Mouse (Mus musculus) urinary bladder, postnatal 25 days (tissue): ENCODE results near the gene Rsbn1.

Source experiments
- DNase-seq: peaks from one replicate; pipeline ENCODE4 v3.0.0; 2022; ENCODE audit warnings: low spot score

The Rsbn1 gene

DNA sequence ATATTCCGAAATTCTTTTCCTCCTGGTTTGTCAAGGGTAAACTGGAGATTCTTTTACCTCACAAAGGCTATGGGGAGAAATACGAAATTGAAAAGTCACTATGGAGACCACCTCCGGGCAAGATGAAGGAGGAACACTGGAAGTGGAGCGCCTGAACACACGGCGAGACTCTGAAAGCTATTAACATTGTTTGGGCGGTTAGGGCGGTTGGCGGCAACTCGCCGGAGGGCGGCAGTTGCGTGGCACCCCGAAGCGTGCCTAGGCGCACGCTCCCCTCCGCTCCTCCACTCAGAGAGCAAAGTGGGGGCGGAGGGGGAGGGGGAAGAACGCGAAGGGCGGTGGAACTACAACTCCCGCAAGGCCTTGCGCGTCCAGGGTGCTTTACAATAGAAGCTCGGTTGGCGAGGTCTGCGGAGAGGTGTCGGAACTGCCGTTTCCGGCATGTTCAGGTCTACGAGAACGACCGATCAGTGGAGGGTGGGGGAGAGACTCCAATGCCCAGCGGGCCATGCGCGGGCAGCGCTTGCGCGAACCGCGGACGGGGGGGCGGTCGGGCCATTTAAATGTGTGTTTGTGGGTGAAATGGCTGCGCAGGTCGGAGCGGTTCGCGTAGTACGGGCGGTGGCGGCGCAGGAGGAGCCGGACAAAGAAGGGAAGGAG lies at the start of gene Rsbn1:
Rsbn1 (plus strand) TSS at position 111 of the 660 bp plus-strand sequence.
- peak; percentile 87 for DNase-seq

- DNase-seq: no peak
These were observed 49.7 kb upstream of the Rsbn1 start for GRCm38 (mm10) chr3:103864200-103864599.

DNA sequence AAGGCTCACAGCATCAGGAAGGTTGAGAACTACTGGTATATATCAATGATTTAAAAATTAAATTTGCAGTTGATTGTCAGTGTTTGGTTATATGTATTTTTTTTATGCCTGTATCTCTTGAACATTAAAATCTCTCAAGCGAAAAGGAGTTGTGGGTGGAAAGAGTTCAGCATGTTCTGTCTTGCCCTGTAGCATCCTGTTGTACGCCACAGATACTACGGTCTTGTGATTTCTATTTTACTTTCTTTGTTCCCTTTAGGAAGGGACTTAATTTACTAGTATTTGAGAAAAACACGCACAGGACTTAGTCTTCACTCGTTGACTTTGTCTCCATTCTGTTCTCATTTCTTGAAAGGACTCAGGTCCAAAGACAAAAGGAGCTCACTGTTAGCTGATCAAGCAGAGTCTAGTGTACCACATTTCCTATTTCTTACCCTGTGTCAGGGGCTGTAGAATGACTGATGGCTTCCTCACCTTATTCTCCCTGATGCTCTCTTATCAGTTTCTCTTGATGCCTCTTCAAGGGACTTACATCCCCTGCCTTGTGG lies 46.4 kb upstream of the Rsbn1 start:
- no peak for DNase-seq

DNA sequence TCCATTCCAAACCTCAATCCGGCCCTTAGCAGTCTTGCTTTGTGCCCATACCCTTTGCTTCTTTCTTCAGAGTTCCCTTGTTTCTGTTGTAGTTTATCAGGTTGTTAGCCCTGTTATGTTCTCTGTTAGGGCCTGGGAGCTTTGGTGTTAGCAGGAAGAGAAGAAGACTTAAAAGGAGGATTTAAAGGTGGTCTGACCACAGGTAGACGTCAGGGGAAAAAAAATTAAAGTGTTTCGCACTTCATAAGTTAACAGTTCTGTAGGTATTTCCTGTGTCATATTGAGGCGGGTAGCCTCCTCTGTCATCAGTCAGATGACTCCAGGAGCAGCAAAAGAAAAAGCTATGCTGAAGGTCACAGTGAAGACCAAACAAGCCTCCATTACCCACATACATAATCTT lies 45.9 kb upstream of the Rsbn1 start:
- DNase-seq: no peak

GRCm38 (mm10) chr3:103872663-103873098 lies 41.2 kb upstream of the Rsbn1 start:
- DNase-seq: no peak

- no peak for DNase-seq
These were observed 39.6 kb upstream of the Rsbn1 start for GRCm38 (mm10) chr3:103874329-103874728.

DNA sequence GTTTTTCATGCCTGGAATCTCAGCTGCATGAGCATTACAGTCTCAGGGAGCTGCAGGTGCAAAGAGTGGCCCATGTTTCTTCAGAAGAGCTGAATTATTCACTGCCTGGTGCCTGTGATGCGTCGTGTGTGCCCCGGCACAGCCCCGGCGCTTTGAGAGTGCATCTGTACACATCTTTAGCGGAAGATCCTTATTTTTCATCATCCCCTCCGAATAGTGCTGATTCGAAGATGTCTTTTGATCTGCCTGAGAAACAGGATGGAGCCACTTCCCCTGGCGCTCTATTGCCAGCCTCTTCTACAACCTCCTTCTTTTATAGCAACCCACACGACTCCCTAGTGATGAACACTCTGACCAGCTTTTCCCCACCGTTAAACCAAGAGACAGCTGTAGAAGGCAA lies 28.0 kb upstream of the Rsbn1 start:
- no peak for DNase-seq

DNA sequence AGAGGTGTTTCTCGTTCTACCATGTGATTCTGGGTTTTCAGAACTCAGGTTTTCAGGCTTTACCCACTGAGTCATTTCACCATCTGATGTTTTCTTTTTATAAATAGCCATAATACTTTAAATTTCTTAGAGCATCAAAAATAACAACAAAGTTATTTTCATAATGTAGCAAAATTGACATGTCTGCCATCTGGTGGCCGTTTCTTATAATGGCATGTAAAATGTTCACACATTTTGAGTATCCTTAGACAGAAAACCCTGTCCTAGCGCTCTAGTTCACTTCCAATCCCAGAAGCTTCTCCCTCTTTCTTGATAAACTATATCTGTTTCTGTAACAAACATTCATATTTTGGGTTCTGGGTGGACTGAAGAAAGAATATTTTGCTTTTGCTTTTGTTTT lies 26.3 kb upstream of the Rsbn1 start:
- DNase-seq: peak; percentile 14

DNA sequence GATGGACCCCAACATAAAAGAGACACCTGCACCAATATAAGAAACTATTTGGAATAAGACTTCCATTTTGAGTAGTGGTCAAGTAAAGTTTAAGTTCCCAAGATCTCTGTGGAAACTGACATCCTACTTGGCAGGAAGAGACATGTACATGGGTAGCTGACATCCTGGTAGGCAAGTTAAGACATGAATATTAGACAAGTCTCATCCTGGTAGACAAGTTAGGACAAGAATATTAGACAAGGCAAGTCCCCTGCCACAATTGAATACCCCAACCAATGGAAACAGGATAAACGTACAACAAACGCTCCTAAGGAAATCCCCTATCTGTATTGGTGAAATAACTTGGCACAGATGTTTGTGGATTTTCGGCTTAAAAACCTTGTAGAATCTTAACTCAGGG lies 20.5 kb upstream of the Rsbn1 start:
- no peak for DNase-seq

DNA sequence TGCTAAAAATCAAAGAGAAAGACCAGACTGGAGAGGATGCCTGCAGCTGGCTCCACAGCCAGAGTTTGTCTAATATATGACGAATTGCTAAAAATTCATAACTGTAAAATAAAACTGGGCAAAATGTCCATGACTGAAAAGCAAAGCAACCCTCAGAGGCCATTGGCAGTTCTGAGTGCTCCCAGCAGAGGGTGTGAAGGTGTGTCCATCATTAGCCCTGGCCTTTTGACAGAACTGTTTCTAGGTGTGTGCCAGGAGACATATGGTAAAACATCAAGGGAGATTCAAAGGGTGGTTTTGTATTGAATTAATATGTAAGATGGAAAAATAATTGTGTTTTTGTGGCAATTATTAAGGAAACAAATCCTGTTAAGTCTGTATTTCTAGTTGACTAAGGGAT lies 9.2 kb upstream of the Rsbn1 start:
- DNase-seq: peak; percentile 18

- no peak for DNase-seq
These were observed 6.4 kb upstream of the Rsbn1 start for GRCm38 (mm10) chr3:103907335-103908030.

DNA sequence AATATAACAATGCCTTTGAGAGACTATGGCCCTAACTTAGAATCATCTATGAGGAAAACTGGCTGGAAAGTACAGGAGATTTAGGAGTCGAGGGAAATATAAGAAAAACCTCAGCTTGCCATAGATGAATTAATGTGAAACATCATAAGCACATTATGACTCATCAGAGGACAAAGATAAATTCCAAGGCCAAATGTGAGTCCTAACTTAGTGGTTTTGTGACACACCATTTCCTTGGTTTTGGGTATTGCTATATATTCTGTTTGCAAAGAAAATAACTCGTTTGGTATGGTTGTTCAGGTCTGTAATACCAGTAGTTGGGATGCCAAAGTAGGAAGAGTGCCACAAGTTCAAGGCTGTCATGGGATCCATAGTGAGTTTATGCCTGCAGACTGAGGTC lies 5.1 kb upstream of the Rsbn1 start:
- DNase-seq: no peak

DNA sequence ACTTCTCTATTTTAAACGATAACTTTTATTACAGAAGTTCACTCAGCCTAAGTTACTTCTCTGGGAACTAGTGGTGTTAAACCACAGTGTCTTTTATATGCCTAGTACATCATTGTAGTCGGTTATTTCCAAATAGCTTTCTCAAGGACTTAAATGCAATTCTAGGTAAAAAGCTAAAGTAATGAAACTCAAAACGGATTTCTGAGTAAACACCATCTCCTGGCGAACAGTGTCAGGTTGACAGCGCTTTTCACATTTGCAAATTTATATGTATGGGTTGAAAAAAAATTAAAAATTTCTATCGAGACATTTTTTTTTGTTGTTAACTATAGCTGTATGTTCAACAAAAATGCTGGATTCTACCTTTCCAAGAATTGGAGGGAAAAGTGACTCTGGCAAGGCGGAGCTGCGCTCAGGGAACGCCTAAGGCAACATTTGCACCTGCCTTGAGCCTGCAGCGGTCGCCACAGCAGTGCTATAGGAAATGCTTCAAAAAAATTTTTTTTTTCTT lies 414 bp upstream of the Rsbn1 start:
- DNase-seq: peak; percentile 11

- DNase-seq: no peak
These were observed 1.0 kb downstream of the Rsbn1 start for GRCm38 (mm10) chr3:103914732-103915508.

DNA sequence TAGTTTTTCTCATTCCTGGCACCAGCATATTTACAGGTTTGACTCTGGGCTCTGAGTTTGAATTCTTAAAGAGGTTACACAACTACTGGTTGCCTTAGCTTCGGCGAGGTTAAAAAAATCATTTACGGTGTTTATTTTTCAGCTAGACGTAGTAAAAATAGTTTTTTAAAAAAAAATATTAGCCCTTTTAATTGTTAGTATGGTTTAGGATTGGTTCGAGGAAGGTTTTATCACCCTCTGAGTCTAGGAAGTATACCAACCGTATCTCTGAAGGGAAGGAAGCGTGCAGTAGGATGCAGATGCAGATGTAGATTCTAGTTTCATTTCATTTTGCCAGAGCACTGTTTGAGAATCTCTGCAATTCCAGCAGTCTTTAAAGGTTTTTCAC lies 1.6 kb downstream of the Rsbn1 start:
- no peak for DNase-seq

GRCm38 (mm10) chr3:103916205-103916838 lies 2.4 kb downstream of the Rsbn1 start:
- no peak for DNase-seq

GRCm38 (mm10) chr3:103916839-103917237 lies 2.9 kb downstream of the Rsbn1 start:
- no peak for DNase-seq

DNA sequence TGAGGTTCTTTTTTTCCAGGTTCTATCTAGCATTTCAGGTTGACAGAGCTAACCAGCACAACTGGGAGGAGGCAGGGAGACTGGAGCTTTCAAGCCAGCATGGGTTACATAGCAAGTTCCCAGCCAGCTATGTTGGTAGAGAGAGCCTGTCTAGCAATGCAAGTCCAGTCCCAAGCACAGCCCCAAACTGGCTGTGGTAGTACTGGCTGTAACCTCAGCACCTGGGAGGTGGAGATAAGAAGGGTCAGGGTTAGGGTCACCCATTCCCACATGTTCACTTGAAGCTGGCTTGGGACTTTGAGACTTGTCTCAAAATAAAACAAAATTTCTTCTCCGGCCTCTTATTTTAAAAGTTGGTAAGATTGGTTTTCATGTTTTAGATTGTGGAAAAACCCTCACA lies 6.2 kb downstream of the Rsbn1 start:
- no peak for DNase-seq

- DNase-seq: no peak
These were observed 11.4 kb downstream of the Rsbn1 start for GRCm38 (mm10) chr3:103925302-103925701.

DNA sequence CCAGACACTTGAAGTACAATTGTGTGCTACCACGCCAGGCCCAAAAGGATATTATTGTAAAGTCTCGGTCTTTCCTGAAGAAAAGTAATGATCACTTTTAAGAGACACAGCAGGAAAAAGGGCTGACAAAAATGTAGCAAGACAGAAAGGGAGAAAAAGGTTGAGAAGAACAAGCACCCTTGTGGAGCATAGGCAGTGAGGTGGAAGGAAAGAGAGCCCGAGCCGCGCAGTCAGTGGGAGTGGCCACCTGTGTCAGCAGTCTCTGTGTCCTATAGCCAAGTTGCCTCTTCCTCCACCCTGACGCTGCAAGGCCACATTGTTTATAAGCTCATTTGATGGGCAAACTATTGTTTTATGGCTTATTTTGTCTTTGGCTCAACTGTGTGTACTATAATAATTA lies 13.6 kb downstream of the Rsbn1 start:
- no peak for DNase-seq

GRCm38 (mm10) chr3:103944794-103945562 lies 31.1 kb downstream of the Rsbn1 start:
- DNase-seq: no peak
